Mouse (Mus musculus): ENCODE data around the gene Pdpr. TPM values are rescaled to one million over a fixed set of nuclear protein-coding genes. Genes with fewer than 3 reads are reported as not detected.

Pdpr gene
- total RNA-seq (2023; ENCODE audit: inconsistent age): 20.4 to 24.2 TPM (median 22.6 TPM) in 4 replicates

DNA sequence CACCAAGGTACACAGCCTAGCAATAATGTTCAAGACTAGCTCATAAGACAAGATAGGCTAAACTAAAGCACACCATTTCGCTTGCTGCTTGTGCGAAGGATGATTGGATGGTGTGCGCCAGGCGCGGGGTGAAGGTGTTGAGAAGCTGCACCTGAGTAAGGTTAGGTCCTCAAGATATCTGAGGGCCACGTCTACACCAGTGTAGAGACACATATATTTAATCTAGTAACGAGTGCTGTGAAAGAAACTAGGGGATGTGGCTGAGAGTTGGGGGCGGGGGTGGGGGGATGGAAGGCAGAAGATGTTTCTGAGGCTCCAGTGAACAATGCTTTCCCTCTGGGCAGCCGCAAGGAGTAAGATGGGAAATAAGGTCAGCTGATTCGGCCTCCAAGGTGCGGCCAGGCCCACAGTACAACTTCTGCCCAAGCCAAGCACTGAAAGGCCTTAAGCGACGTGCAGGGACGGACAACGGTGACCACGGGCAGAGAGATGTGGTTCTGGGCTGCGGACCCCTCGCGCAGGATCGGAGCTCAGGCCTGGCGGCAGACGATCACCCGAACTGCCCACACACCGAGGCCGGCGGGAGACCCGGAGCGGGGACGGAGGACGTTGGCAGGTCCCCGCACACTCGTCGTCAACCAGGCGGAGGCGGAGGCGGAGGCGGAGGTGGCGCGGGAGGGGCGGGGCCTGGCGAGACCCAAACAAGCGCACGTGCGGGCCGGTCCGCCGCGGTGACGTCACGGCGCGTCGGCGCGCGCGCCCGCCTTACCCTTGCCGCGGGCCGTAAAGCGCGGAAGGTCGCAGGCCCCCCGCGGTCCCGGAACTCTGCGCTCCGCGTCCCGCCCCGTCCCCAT, at the start of gene Pdpr:
Gene Pdpr (plus strand): TSS at position 766 of the 854 bp plus-strand sequence.

DNA sequence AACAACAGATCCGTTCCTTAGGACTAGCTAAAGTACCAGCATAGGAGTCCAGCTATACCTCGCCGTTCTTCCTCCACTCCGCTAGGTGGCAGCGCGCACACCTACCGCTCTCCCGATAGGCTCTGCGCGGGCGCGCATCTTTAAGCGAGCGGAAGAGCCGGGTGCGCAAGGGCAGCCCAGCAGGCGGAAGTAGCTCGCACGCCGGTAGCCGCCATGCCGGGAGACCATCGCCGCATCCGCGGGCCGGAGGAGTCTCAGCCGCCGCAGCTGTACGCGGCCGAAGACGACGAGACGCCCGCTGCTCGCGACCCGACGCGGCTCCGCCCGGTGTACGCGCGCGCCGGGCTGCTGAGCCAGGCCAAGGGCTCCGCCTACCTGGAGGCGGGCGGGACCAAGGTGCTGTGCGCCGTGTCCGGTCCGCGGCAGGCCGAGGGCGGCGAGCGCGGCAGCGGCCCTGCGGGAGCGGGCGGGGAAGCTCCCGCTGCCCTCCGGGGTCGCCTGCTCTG, 38.2 kb upstream of the Pdpr start, which contains the start of gene Exosc6:
Gene Exosc6 (plus strand): TSS at position 182 of the 506 bp plus-strand sequence.

DNA sequence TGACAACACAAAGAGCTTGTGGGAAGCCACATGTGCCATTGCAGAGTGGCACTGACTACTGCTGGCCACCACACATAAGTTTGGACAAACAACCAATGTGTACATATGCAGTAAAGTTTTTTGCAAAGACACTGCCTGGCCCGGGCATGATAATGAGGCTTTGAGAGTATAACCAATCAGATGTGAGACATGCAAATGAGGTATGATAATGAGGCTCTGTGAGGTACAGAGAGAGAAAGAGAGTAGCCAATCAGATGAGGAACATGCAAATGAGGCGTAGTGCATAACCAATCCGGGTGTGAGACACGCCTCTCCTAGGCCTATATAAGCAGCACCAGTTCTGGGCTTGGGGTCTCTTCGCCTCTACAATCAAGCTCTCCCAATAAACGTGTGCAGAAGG, 2.1 kb upstream of the Pdpr start, which contains the start of gene Clec18a:
Gene Clec18a (minus strand): TSS at position 101 of the 400 bp plus-strand sequence.

Other genes starting within 250 kb of the Pdpr start
- gene Cog4, start 248.0 kb upstream of the Pdpr start, total RNA-seq (2023; ENCODE audit: inconsistent age): 58.3 to 72.9 TPM (median 65.8 TPM) in 4 replicates
- 185 to 189 TPM (median 186 TPM) in 4 replicates for gene Sf3b3, start 247.8 kb upstream of the Pdpr start, total RNA-seq (2023; ENCODE audit: inconsistent age)
- gene Fuk, start 192.1 kb upstream of the Pdpr start, total RNA-seq (2023; ENCODE audit: inconsistent age): 14.7 to 19.4 TPM (median 15.3 TPM) in 4 replicates
- gene St3gal2, start 174.7 kb upstream of the Pdpr start, total RNA-seq (2023; ENCODE audit: inconsistent age): 23.5 to 28.3 TPM (median 25.2 TPM) in 4 replicates
- gene Ddx19a, start 96.8 kb upstream of the Pdpr start, total RNA-seq (2023; ENCODE audit: inconsistent age): 66.6 to 80.9 TPM (median 72.9 TPM) in 4 replicates
- gene Ddx19b, start 62.9 kb upstream of the Pdpr start, total RNA-seq (2023; ENCODE audit: inconsistent age): 18.4 to 21.5 TPM (median 20.9 TPM) in 4 replicates
- gene Aars, start 61.5 kb upstream of the Pdpr start, total RNA-seq (2023; ENCODE audit: inconsistent age): 42.3 to 53.4 TPM (median 49.3 TPM) in 4 replicates
- 4.5 to 16.8 TPM (median 6.8 TPM) in 4 replicates for gene Exosc6, start 38.3 kb upstream of the Pdpr start, total RNA-seq (2023; ENCODE audit: inconsistent age)
- not detected in 4 replicates for gene Clec18a, start 2.2 kb upstream of the Pdpr start, total RNA-seq (2023; ENCODE audit: inconsistent age)
- gene Glg1, start 164.6 kb downstream of the Pdpr start, total RNA-seq (2023; ENCODE audit: inconsistent age): 66.3 to 71.1 TPM (median 70.2 TPM) in 4 replicates
- 31.9 to 34.1 TPM (median 33.1 TPM) in 4 replicates for gene Rfwd3, start 205.6 kb downstream of the Pdpr start, total RNA-seq (2023; ENCODE audit: inconsistent age)
- 0.38 to 2.3 TPM (median 1.7 TPM) in 4 replicates for gene Mlkl, start 243.5 kb downstream of the Pdpr start, total RNA-seq (2023; ENCODE audit: inconsistent age)